Mouse (Mus musculus) stomach, postnatal 0 days (tissue): Measurements from ENCODE around the gene Fndc1.
A peak's percentile ranks its signal among the peaks of the same experiment; 100 is the strongest.

Experiments used
- CTCF ChIP-seq: IDR thresholded peaks from 2 replicates; pipeline ENCODE4 v1.5.1; 2016; ENCODE audit warnings: antibody characterized with exemption, low read depth, mild to moderate bottlenecking, moderate library complexity
- EP300 ChIP-seq: optimal IDR thresholded peaks from 2 replicates; pipeline ENCODE3; 2016; ENCODE audit warnings: antibody characterized with exemption

- TF ChIP-seq CTCF, result peak; percentile 97
- TF ChIP-seq EP300, result no peak
Observed at GRCm38 (mm10) chr17:7863745-7864144, 36.6 kb upstream of the Fndc1 start.
